Mouse (Mus musculus) cerebellum, postnatal 36 days (tissue): Measurements from ENCODE around the gene Gm21865.
"Not testable (repeated sequence)": the region's sequence is repeated elsewhere in the genome, so short reads cannot be mapped to it uniquely, and the experiment has no call there.

Source experiments
- DNase-seq, 2 experiments: peaks; one replicate each; pipeline ENCODE4 v3.0.0; 2021 to 2022; ENCODE audit warnings: mixed read lengths in 2 of 2

Gene Gm21865

DNA sequence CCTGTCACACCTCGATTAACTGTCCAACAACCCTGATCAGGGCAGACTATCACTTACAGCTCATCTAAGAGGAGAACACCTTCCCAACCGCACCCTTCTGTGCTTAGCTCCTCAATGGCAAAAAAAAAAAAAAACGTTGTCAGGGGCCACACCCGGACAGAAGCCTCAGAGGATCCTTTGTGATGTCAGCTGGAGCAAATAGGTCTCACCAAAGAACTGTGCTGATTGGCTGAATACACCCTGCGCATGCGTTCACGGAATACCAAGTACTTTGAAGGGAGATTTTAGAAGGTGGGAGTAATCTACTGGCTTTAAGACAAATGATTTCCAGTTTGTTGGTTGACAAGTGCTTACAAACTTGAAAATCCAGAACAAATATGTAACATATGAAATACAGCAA, at the start of gene Gm21865:
TSS of gene Gm21865 (minus strand) at position 101 of the 400 bp plus-strand sequence.
- DNase-seq = not testable (repeated sequence)
